Mouse (Mus musculus): ENCODE measurements around the gene Sgf29. TPM values are rescaled to one million over a fixed set of nuclear protein-coding genes. Genes with fewer than 3 reads are reported as not detected.
A peak's percentile ranks its signal among the peaks of the same experiment; 100 is the strongest.

Sgf29 gene
- 42.7 and 54.0 TPM in 2 replicates for polyA plus RNA-seq (2011; ENCODE audit: insufficient read depth, insufficient read length, low read depth, missing spikeins)

DNA sequence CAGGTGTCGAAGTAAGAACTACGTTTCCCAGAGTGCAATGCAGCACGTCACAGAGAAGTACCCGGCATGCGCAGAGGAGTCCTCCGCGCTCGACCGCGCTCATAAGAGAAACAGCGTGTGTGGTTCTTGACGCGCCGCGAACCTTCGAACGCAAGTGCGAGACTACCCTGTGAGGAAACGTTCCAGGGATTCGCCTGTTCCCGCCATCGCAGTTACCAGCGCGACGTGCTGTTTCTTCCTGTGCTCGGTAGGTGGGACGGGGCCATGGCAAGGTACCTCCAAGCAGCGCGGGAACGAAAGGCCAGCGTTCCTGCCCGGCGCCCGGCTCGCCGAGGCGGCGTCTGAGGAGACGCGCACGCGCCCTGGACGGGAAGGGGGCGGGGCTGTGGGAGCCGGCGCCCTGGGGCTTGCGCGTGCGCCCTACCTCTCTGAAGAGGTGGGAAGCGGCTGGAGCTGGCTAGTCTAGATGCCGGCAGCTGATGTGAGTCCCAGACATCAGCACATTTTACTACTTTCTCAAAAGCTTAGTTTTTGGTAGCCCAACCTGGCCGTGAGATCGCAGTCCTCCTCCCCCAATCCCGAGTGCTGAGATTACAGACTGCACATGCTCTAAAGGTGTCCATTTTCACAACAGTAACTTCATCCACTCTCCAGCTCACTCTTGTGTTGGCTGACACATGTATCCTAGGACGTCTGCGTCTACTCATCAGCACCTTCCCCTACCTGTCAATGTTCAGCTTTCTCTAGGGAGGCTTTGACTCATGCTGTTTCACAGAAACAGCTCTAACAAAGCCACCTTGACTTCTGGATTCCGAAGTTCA, at the start of gene Sgf29:
Gene Sgf29 (plus strand): TSS at position 79 of the 821 bp plus-strand sequence.
- TF ChIP-seq CTCF (IDR thresholded peaks at IDR 0.05; ENCODE audit: low read depth, low read length) (no peak), POLR2A (IDR thresholded peaks at IDR 0.05; ENCODE audit: insufficient read depth, low read length) (peak; percentile 89), EP300 (IDR thresholded peaks at IDR 0.05; ENCODE audit: insufficient read depth, low read depth, low read length) (no peak)
- H3K27ac ChIP-seq (ENCODE audit: insufficient read depth, low read length) = peak within 1 kb of the TSS; percentile 32; the same call in 1 of the 2 replicates
- H3K9me3 ChIP-seq (replicated peaks; ENCODE audit: control insufficient read depth, insufficient read depth, low read length, poor library complexity, severe bottlenecking) = no peaks in the 10 kb centered on the region
- H3K36me3 ChIP-seq (ENCODE audit: control insufficient read depth, insufficient read depth, low read length, poor library complexity, severe bottlenecking) = no peaks in the 10 kb centered on the region
- peak within 1 kb of the TSS; percentile 85 for H3K4me3 ChIP-seq (ENCODE audit: low read depth, low read length)
- H3K27me3 ChIP-seq (ENCODE audit: control insufficient read depth, insufficient read depth, low read length, poor library complexity, severe bottlenecking) = no peaks in the 10 kb centered on the region
- peak within 1 kb of the TSS; percentile 31 for H3K9ac ChIP-seq (ENCODE audit: low read depth, poor library complexity, severe bottlenecking)
- H3K4me1 ChIP-seq (ENCODE audit: control insufficient read depth, insufficient read depth, low read length) = no peaks in the 10 kb centered on the region

DNA sequence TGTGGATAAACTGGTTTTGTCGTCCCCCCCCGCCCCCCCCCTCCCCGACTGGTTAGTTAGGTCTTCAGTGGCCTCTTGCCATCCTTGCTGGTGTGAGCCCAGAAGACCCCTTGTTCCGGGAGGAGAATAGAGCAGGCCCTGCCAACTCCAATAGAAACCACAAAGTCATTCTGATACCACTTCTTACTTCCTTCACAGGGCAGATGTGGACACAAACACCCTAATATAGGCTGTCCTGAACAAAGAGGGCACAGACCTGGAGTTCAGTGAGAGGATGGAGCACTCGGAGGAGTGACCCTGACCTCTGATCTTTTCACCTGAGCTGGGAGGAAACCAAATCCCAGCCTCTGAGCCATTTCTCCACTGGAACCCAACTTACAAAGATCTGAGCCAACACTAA, 47.2 kb upstream of the Sgf29 start:
- no peak overlapping the region for H3K9ac ChIP-seq (ENCODE audit: low read depth, poor library complexity, severe bottlenecking)
- no peak overlapping the region for H3K27ac ChIP-seq (ENCODE audit: insufficient read depth, low read length)
- H3K4me1 ChIP-seq (ENCODE audit: control insufficient read depth, insufficient read depth, low read length) = no peaks in the 10 kb centered on the region
- H3K4me3 ChIP-seq (ENCODE audit: low read depth, low read length) = no peak overlapping the region
- no peaks in the 10 kb centered on the region for H3K9me3 ChIP-seq (replicated peaks; ENCODE audit: control insufficient read depth, insufficient read depth, low read length, poor library complexity, severe bottlenecking)
- TF ChIP-seq EP300 (IDR thresholded peaks at IDR 0.05; ENCODE audit: insufficient read depth, low read depth, low read length) = no peak
- TF ChIP-seq POLR2A (IDR thresholded peaks at IDR 0.05; ENCODE audit: insufficient read depth, low read length) = no peak
- no peak for TF ChIP-seq CTCF (IDR thresholded peaks at IDR 0.05; ENCODE audit: low read depth, low read length)
- H3K27me3 ChIP-seq (ENCODE audit: control insufficient read depth, insufficient read depth, low read length, poor library complexity, severe bottlenecking) = no peaks in the 10 kb centered on the region
- no peaks in the 10 kb centered on the region for H3K36me3 ChIP-seq (ENCODE audit: control insufficient read depth, insufficient read depth, low read length, poor library complexity, severe bottlenecking)

DNA sequence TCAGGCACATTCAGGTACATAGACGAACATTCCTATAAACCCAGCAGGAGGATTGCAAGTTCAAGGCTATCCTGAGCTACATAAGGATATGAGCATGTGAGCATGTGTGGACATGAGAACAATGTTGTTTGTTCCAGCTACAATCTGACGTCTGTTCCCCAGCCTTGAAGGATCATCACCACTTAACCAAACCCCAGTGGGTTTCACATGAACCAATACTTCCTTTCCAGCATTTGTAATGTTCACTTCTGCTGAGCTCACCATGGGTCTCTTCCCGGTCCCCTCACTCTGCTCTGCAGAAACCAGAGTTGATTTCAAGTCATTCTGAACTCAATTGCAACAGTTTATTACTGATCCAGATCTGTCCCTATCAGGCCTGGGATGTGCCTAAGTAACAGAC, 46.5 kb upstream of the Sgf29 start:
- H3K27me3 ChIP-seq (ENCODE audit: control insufficient read depth, insufficient read depth, low read length, poor library complexity, severe bottlenecking) = no peaks in the 10 kb centered on the region
- no peak overlapping the region for H3K4me3 ChIP-seq (ENCODE audit: low read depth, low read length)
- no peaks in the 10 kb centered on the region for H3K36me3 ChIP-seq (ENCODE audit: control insufficient read depth, insufficient read depth, low read length, poor library complexity, severe bottlenecking)
- TF ChIP-seq POLR2A (IDR thresholded peaks at IDR 0.05; ENCODE audit: insufficient read depth, low read length) (no peak), CTCF (IDR thresholded peaks at IDR 0.05; ENCODE audit: low read depth, low read length) (no peak), EP300 (IDR thresholded peaks at IDR 0.05; ENCODE audit: insufficient read depth, low read depth, low read length) (no peak)
- no peaks in the 10 kb centered on the region for H3K4me1 ChIP-seq (ENCODE audit: control insufficient read depth, insufficient read depth, low read length)
- no peak overlapping the region for H3K27ac ChIP-seq (ENCODE audit: insufficient read depth, low read length)
- H3K9me3 ChIP-seq (replicated peaks; ENCODE audit: control insufficient read depth, insufficient read depth, low read length, poor library complexity, severe bottlenecking) = no peaks in the 10 kb centered on the region
- no peak overlapping the region for H3K9ac ChIP-seq (ENCODE audit: low read depth, poor library complexity, severe bottlenecking)

DNA sequence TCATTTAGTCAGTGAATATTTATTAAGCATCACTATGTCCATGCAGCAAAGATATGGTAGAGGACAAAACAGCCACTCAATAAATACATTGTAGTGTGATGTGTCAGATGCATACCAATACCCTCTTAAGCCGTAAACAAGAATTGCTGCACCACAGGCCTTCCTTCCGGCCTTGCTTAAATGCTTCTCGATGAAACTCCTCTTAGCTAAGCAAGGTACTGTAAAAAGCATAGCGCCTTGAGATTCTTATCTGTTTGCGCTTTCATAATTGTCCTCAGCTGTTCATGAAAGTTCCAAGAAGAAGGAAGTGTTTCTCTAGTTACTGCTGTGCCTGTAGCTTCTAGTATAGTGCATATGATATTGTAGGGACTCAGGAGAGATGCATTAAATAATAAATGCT, 42.5 kb upstream of the Sgf29 start:
- H3K4me3 ChIP-seq (ENCODE audit: low read depth, low read length) = no peak overlapping the region
- H3K27ac ChIP-seq (ENCODE audit: insufficient read depth, low read length) = no peak overlapping the region
- no peak for TF ChIP-seq POLR2A (IDR thresholded peaks at IDR 0.05; ENCODE audit: insufficient read depth, low read length)
- no peak for TF ChIP-seq CTCF (IDR thresholded peaks at IDR 0.05; ENCODE audit: low read depth, low read length)
- no peak for TF ChIP-seq EP300 (IDR thresholded peaks at IDR 0.05; ENCODE audit: insufficient read depth, low read depth, low read length)
- no peaks in the 10 kb centered on the region for H3K27me3 ChIP-seq (ENCODE audit: control insufficient read depth, insufficient read depth, low read length, poor library complexity, severe bottlenecking)
- no peaks in the 10 kb centered on the region for H3K36me3 ChIP-seq (ENCODE audit: control insufficient read depth, insufficient read depth, low read length, poor library complexity, severe bottlenecking)
- no peak overlapping the region for H3K9ac ChIP-seq (ENCODE audit: low read depth, poor library complexity, severe bottlenecking)
- no peaks in the 10 kb centered on the region for H3K4me1 ChIP-seq (ENCODE audit: control insufficient read depth, insufficient read depth, low read length)
- no peaks in the 10 kb centered on the region for H3K9me3 ChIP-seq (replicated peaks; ENCODE audit: control insufficient read depth, insufficient read depth, low read length, poor library complexity, severe bottlenecking)

DNA sequence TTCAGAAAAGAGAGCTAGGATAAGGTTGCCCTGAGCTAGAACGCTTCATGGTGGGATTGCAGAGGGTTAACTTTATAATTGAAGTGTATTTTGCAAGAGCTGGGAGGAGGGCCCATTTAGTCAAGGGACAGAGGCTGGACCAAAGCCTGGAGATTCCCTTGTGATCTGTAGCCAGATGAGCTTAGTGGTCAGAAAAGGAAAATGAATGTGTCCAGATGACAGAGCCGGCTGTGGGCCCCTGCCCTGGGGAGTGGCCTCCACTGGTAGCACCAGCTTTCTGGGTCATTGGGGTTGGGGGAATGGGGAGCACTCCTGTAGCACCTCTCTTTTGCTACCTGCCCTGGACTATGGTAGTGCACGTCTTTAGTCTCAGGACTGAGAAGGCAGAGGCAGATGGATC, 42.0 kb upstream of the Sgf29 start:
- no peaks in the 10 kb centered on the region for H3K9me3 ChIP-seq (replicated peaks; ENCODE audit: control insufficient read depth, insufficient read depth, low read length, poor library complexity, severe bottlenecking)
- H3K4me1 ChIP-seq (ENCODE audit: control insufficient read depth, insufficient read depth, low read length) = no peaks in the 10 kb centered on the region
- TF ChIP-seq POLR2A (IDR thresholded peaks at IDR 0.05; ENCODE audit: insufficient read depth, low read length) (no peak), EP300 (IDR thresholded peaks at IDR 0.05; ENCODE audit: insufficient read depth, low read depth, low read length) (no peak), CTCF (IDR thresholded peaks at IDR 0.05; ENCODE audit: low read depth, low read length) (no peak)
- no peak overlapping the region for H3K27ac ChIP-seq (ENCODE audit: insufficient read depth, low read length)
- H3K9ac ChIP-seq (ENCODE audit: low read depth, poor library complexity, severe bottlenecking) = no peak overlapping the region
- no peaks in the 10 kb centered on the region for H3K27me3 ChIP-seq (ENCODE audit: control insufficient read depth, insufficient read depth, low read length, poor library complexity, severe bottlenecking)
- H3K36me3 ChIP-seq (ENCODE audit: control insufficient read depth, insufficient read depth, low read length, poor library complexity, severe bottlenecking) = no peaks in the 10 kb centered on the region
- no peak overlapping the region for H3K4me3 ChIP-seq (ENCODE audit: low read depth, low read length)

DNA sequence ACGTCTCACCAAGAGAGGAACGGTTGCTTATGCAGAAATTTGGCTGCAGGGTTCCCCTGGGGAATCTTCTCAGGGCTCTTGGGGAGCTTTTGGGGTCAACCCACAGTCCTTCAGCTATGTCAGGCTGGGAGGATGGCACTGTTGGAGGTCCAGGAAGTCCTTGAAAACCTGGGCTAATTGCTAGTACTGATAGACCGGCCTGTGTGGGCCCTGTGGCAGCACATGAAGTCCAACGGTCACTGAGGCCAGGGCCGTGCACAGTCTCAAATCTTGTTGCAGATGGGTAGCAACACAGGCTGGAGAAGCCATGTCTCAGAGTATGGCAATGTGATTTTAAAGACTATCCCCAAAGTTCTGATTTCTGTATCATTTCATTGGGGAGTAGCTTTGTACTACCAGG, 41.3 kb upstream of the Sgf29 start:
- TF ChIP-seq EP300 (IDR thresholded peaks at IDR 0.05; ENCODE audit: insufficient read depth, low read depth, low read length) = no peak
- TF ChIP-seq CTCF (IDR thresholded peaks at IDR 0.05; ENCODE audit: low read depth, low read length) = no peak
- no peak for TF ChIP-seq POLR2A (IDR thresholded peaks at IDR 0.05; ENCODE audit: insufficient read depth, low read length)
- Histone ChIP-seq H3K27ac (ENCODE audit: insufficient read depth, low read length) (no peak overlapping the region), H3K36me3 (ENCODE audit: control insufficient read depth, insufficient read depth, low read length, poor library complexity, severe bottlenecking) (no peaks in the 10 kb centered on the region), H3K27me3 (ENCODE audit: control insufficient read depth, insufficient read depth, low read length, poor library complexity, severe bottlenecking) (no peaks in the 10 kb centered on the region), H3K4me3 (ENCODE audit: low read depth, low read length) (no peak overlapping the region), H3K9me3 (replicated peaks; ENCODE audit: control insufficient read depth, insufficient read depth, low read length, poor library complexity, severe bottlenecking) (no peaks in the 10 kb centered on the region), H3K4me1 (ENCODE audit: control insufficient read depth, insufficient read depth, low read length) (no peaks in the 10 kb centered on the region), H3K9ac (ENCODE audit: low read depth, poor library complexity, severe bottlenecking) (no peak overlapping the region)
